Comparison of ENCODE assay signal across 8 mouse cellular contexts in genomic region chr6:47454131-47454574, GRCm38 (mm10). TPM values are rescaled to one million over a fixed set of nuclear protein-coding genes. Genes with fewer than 3 reads are reported as not detected.
DNase-seq lines count a peak whose midpoint lies in the region; ATAC-seq and TF ChIP-seq lines count a peak whose summit lies in the region.

No protein-coding gene starts in this region.

- DNase-seq in c-Kit-positive CD71-positive TER-119-negative erythroid progenitor cells, embryonic 14.5 days (ENCODE audit: low read depth): peak; percentile 34
- peak; percentile 84 to 88 for DNase-seq in heart, postnatal 14 days
- peak; percentile 67 to 70 for DNase-seq in layer of hippocampus, adult 18-20 months (ENCODE audit: low spot score in 2 of 2)
- peak; percentile 88 to 91 for DNase-seq in lung, adult 18-20 months
- DNase-seq in testis, postnatal 14 days (ENCODE audit: low spot score): peak; percentile 82

- no peaks in the 10 kb centered on the region for H3K4me1 ChIP-seq in ES-Bruce4 (ENCODE audit: control insufficient read depth, insufficient read depth, low read length)
- H3K4me1 ChIP-seq in forebrain, embryonic 13.5 days: peaks cover 33% of the 10 kb centered on the region
- peaks cover 19% of the 10 kb centered on the region for H3K4me1 ChIP-seq in neural tube, embryonic 14.5 days (ENCODE audit: control insufficient read depth, insufficient read depth, low read length)

- no peaks in the 10 kb centered on the region for H3K36me3 ChIP-seq in ES-Bruce4 (ENCODE audit: control insufficient read depth, insufficient read depth, low read length, poor library complexity, severe bottlenecking)
- no peaks in the 10 kb centered on the region for H3K36me3 ChIP-seq in forebrain, embryonic 13.5 days (ENCODE audit: poor library complexity, severe bottlenecking)
- no peaks in the 10 kb centered on the region for H3K36me3 ChIP-seq in neural tube, embryonic 14.5 days (ENCODE audit: control insufficient read depth, insufficient read depth, low read length)

- intact Hi-C loops in heart, postnatal 14 days (cut with DNase I): loop anchor here (5.0 to 10.0 kb wide), 3 partner anchors 138 to 198 kb away; no protein-coding TSS in a partner anchor

- peak overlapping the region; percentile 82 for H3K27ac ChIP-seq in ES-Bruce4 (ENCODE audit: insufficient read depth, low read length)
- H3K27ac ChIP-seq in forebrain, embryonic 13.5 days: peak overlapping the region; percentile 98
- H3K27ac ChIP-seq in neural tube, embryonic 14.5 days (ENCODE audit: low read depth, low read length): peak overlapping the region; percentile 97

- WGBS in forebrain, embryonic 13.5 days: under 1% methylated on average over 43 of the region's 72 CpGs
- WGBS in neural tube, embryonic 14.5 days: under 1% methylated on average over 46 of the region's 72 CpGs

- no peaks in the 10 kb centered on the region for H3K9me3 ChIP-seq in ES-Bruce4 (replicated peaks; ENCODE audit: control insufficient read depth, insufficient read depth, low read length, poor library complexity, severe bottlenecking)
- H3K9me3 ChIP-seq in forebrain, embryonic 13.5 days (replicated peaks): no peaks in the 10 kb centered on the region
- H3K9me3 ChIP-seq in neural tube, embryonic 14.5 days (ENCODE audit: control insufficient read depth, low read length): no peaks in the 10 kb centered on the region

- TF ChIP-seq POLR2A in ES-Bruce4 (IDR thresholded peaks at IDR 0.05; ENCODE audit: insufficient read depth, low read length): no peak

- no peak for TF ChIP-seq EP300 in ES-Bruce4 (IDR thresholded peaks at IDR 0.05; ENCODE audit: insufficient read depth, low read depth, low read length)

- no peak for TF ChIP-seq CTCF in ES-Bruce4 (IDR thresholded peaks at IDR 0.05; ENCODE audit: low read depth, low read length)

- peak overlapping the region; percentile 88 for H3K4me3 ChIP-seq in ES-Bruce4 (ENCODE audit: low read depth, low read length)
- peak overlapping the region; percentile 97 for H3K4me3 ChIP-seq in forebrain, embryonic 13.5 days
- H3K4me3 ChIP-seq in neural tube, embryonic 14.5 days (ENCODE audit: low read depth, low read length): peak overlapping the region; percentile 99

- H3K9ac ChIP-seq in ES-Bruce4 (ENCODE audit: low read depth, poor library complexity, severe bottlenecking): peak overlapping the region; percentile 99
- peak overlapping the region; percentile 98 for H3K9ac ChIP-seq in forebrain, embryonic 13.5 days
- H3K9ac ChIP-seq in neural tube, embryonic 14.5 days (replicated peaks; ENCODE audit: low read depth, low read length): peak overlapping the region; percentile 98

- H3K4me2 ChIP-seq in forebrain, embryonic 13.5 days: peak overlapping the region; percentile 85
- H3K4me2 ChIP-seq in neural tube, embryonic 14.5 days (ENCODE audit: low read depth, low read length): peak overlapping the region; percentile 61

- H3K27me3 ChIP-seq in ES-Bruce4 (ENCODE audit: control insufficient read depth, insufficient read depth, low read length, poor library complexity, severe bottlenecking): no peaks in the 10 kb centered on the region
- no peaks in the 10 kb centered on the region for H3K27me3 ChIP-seq in forebrain, embryonic 13.5 days
- H3K27me3 ChIP-seq in neural tube, embryonic 14.5 days (ENCODE audit: control insufficient read depth, insufficient read depth, low read length): peaks cover 3% of the 10 kb centered on the region; the same call in 1 of the 2 replicates

- ATAC-seq in forebrain, embryonic 13.5 days: peak; percentile 90
- peak; percentile 94 for ATAC-seq in neural tube, embryonic 14.5 days (ENCODE audit: low read depth)

RNA-seq across cellular contexts. Expression of gene Cul1, which starts 1.0 kb away (rescaled TPM):
- 142 and 160 TPM in 2 replicates for polyA plus RNA-seq in ES-Bruce4 (2011; ENCODE audit: insufficient read depth, insufficient read length, low read depth, missing spikeins)
- 179 TPM in 2 replicates for polyA plus RNA-seq in forebrain, embryonic 13.5 days (2015; fragmentation: Nextera tagmentation; extraction: Ambion mirVana)
- total RNA-seq in heart, postnatal 14 days (2021): 10 to 100 TPM; 61.7 to 67.7 TPM
- total RNA-seq in layer of hippocampus, adult 18-20 months (2021): 10 to 100 TPM; 98.0 to 99.4 TPM
- 137 and 143 TPM in 2 replicates for polyA plus RNA-seq in neural tube, embryonic 14.5 days (2014; fragmentation: Nextera tagmentation; extraction: Ambion mirVana)

Comparison
In these comparisons a context has a peak if more than half of its experiments do, and no peak if none do; other contexts are left out.
1. Peak in every context shown above with its lines: DNase-seq, ATAC-seq, H3K4me3 ChIP-seq and H3K27ac ChIP-seq.
2. DNase-seq: peak in every context shown above with its lines; median percentile 90 in lung, adult 18-20 months; 86 in heart, postnatal 14 days; 82 in testis, postnatal 14 days; 68 in layer of hippocampus, adult 18-20 months; 34 in c-Kit-positive CD71-positive TER-119-negative erythroid progenitor cells, embryonic 14.5 days.